Mouse (Mus musculus) thymus, postnatal 14 days (tissue): ENCODE measurements around the gene Clvs2.
A peak's percentile ranks its signal among the peaks of the same experiment; 100 is the strongest.

Source experiments
- DNase-seq: peaks from one replicate; pipeline ENCODE4 v3.0.0; 2021

Clvs2 gene

DNA sequence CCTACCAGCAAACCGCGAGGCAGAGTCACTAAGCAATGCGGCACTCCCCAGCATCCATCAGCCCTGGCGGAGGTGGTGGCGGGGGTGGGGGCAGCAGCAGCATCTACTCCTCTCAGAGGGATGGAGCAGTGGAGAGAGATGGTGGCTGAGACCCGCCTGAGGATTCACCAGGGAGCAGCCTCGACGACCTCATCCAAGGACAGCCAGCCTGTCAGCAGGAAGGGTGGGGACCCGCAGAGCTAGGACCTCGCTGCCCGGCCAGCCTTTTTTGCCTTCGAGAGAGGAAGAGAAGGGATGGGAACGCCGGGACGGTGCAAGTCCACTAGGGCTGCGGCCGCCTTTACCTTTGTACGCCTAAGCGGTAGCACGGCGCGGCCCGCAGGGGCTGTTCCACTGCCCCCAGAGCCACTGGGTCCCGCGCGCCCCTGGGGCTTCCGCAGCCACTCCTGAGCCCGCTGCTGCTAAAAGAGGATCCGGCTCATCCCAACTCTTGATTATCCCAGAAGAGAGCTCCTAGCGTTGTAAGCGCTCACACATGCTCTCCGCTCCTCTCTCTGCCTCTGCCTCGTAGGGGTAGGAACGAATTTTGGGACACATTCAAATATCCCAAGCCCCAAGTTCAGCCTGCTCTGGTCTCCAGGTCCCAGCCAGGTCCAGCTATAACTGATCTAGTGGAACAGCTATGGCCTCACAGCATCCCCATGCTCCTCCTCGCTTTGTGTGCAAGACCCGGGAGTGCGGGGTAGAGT lies at the start of gene Clvs2:
TSS of gene Clvs2 (minus strand) at position 639 of the 749 bp plus-strand sequence.
- no peak for DNase-seq

DNA sequence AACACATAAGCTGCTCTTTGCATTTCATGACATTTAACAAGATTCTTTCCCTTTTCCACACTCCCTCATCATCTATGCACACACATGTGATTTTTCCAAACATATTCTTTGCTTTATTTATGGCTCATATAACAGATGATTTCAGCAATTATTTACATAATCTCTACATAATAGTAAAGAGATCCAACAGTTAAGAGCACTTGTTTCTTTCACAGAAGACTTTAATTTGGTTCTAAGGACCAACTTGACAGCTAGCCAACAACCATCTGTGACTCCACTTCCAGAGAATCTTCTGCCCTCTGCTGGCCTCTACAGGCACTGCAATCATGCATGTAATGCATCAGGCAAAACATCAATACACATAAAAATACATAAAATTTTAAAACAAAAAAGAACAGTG lies 28.6 kb upstream of the Clvs2 start:
- DNase-seq: no peak

DNA sequence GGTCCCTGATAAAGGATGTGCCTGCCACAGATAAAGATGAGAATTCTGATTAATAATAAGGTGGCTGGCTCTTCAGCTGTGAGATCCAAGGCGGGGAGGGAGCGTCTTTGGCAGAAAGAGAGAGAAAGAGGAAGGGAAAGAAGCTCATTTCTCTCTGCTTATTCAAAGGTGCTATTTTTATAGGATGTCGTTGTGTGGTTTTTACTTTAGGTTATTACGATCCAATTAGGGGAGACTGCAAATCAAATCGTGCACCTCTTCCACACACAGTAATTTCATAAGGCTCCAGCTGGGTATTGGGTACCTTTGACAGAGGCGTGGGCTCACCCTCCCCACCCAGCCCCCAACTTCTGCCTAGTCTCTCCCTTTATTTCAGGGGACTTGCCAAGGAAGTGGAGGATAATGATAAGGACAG lies 985 bp downstream of the Clvs2 start:
- no peak for DNase-seq

DNA sequence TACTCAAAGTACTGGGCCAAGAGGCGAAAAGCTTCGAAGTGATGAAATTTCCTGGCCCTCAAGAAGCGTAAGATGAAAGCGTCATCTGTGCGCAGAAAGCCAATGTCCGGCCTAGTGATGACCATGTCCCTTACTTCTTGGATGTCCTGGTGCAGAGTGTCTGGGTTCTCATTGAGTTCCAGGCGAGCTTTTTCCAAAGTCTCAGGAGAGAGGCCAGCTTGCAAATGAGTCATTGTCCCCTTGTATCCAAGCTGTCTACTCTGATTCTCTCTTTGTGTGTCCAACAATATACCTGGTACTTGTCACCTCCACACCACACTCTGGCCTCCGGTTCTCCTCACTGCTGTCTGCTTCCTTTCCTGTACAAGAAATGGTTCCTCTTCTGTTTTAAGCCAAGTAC lies 1.9 kb downstream of the Clvs2 start:
- no peak for DNase-seq

DNA sequence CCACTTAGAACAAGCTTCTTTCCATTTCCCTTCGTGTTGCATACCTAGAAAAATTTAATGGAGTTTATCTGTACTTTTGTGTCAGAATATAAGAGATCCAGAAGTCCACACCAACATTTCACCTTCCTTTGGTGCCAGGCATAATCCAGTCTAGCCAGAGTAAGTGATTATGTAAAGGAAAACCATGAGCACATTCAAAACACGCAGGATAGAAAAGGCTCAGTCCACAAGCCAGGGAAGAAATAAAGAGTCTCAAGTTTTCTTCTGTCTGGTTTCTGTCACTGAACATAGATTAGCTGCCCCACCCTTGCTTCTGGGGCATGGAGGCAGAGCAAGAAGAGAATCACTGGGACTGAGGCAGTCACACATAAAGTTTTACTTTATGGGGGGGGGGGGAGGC lies 8.4 kb downstream of the Clvs2 start:
- DNase-seq: no peak

DNA sequence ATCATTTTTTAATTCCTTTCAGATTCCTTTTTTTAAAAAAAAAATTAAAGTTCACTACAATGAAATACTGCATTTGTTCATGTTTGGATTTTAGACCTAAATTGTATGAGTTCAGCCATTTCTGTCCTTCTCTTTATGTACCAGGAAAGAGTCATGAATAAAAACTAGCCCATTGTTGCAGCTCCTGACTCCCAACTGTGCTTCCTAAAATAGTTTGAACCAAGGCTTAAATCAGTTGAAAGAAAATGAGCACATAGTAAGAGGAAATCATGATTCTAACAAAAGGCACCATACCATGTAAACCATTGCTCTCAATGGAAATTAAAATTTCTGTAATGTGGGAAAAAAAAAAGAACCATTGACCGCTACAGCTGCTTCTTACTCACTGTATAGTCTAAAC lies 11.4 kb downstream of the Clvs2 start:
- DNase-seq: no peak

DNA sequence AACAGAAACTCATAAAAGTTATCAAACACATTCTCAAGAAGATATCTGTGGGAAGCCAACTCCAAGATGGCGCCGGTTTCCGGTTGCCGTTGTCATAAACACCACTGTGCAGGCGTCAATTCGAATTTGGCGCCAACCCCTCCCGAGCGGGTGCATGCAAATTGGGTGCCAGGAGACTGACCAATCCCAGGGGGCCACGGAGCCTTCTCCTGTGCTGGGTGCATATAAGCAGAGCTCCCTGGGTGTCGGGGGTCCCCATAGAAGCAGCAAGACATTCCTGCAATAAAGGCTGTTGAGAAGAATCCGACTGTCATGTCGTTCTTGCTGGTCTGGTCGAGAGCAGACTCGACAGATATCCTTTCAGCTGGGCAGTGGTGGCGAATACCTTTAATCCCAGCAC lies 31.8 kb downstream of the Clvs2 start:
- DNase-seq: peak; percentile 4

DNA sequence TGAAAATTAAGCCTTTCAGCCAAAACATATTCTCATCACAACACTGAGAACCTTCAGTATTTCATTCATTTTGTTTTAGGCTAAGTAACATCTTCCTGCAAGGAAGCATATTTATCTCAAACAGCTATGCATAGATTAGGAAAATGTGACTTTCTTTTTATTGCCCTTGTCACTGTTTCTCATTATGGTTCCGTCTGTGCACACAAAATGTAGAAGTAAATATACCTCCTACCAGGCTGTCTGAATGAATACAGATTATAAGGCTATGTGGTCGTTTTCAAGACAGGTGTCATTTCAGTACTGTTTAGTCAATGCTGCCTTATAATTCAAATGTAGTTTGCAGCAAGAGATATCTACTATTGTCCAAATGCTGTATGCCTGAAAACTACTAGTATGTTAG lies 35.8 kb downstream of the Clvs2 start:
- no peak for DNase-seq

DNA sequence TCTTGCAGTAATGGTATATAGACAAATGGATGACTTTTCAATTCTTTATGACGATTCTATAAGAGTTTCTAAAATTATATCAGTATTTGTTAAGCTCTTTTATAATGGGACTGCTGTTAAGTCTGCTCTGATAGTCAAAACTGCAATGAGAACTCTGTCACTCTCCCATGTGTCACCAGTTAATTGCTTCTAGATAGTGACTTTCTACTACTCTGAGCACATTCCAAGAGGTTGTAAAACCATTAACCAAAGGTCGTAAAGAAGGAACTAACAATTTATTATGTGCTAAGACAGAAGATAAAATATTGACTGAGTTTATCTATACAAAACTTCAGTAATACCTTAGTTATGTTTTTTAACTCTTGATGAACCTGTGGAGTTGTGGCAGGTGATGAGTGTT lies 37.5 kb downstream of the Clvs2 start:
- DNase-seq: no peak

DNA sequence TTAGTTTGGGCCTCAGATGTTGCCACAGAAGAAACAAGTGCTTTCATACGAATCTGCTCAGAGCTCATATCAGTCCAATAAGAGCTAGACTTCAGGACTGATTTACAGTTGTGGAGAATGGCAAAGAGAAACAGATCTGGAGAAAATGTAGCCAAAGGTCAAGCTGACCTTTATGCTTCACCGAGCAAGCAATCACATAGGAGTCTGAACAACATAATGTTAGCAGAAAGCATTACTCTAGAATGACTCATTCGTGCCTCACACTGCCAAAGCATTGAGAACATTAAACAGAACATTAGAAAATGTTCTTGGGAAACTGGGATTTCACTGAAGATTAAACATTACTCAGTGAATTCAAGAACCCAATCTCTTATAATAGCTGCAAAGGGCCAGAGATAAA lies 66.5 kb downstream of the Clvs2 start:
- DNase-seq: no peak

DNA sequence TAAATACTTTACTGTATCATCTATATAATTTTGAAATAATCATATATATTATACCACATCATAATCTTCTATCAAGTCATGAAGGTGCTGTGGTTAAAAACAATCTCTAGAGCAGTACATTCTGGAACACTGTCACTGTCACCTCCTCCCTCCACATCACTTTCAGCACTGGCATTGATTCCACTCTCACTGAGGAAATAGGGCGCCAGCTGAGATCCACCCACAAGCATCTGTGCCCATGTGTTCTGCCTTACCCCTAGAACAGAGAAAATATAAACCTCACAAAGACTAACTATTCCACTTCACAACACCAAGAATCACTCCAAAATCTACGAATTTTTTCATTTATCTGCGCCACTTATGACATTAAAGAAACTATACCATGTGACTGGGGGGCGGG lies 84.2 kb downstream of the Clvs2 start:
- DNase-seq: no peak
